Mouse (Mus musculus): Measurements from ENCODE around the gene Nkx2-9. TPM values are rescaled to one million over a fixed set of nuclear protein-coding genes. Genes with fewer than 3 reads are reported as not detected.

Nkx2-9 gene
- polyA plus RNA-seq (2017; shearing (Covaris generic)), result not detected

GRCm38 (mm10) chr12:56612761-56613437, at the start of gene Nkx2-9:
Gene Nkx2-9 (minus strand): TSS chr12:56613284.

Other genes with a start within 250 kb of the Nkx2-9 start
- gene Nkx2-1, start 76.4 kb downstream of the Nkx2-9 start, polyA plus RNA-seq (2017; shearing (Covaris generic)), result not detected
- not detected for gene Pax9, start 78.5 kb upstream of the Nkx2-9 start, polyA plus RNA-seq (2017; shearing (Covaris generic))

Measured in CD4-positive, CD25-positive, alpha-beta regulatory T cell (primary cell).